Mouse (Mus musculus): ENCODE data around the gene Cep131.

GRCm38 (mm10) chr11:120045341-120045740 is 41.3 kb downstream of the Cep131 start:
- TF ChIP-seq EP300 (IDR thresholded peaks at IDR 0.05; ENCODE audit: low read length) (no peak), SMC3 (IDR thresholded peaks at IDR 0.05; ENCODE audit: low read depth, low read length) (no peak), CTCF (conservative IDR thresholded peaks at IDR 0.05 in 1 of 2, IDR thresholded peaks at IDR 0.05 in 1 of 2; ENCODE audit: low read depth in 2 of 2, low read length in 2 of 2) (no peak), POLR2A (IDR thresholded peaks at IDR 0.05; ENCODE audit: low read depth, low read length) (no peak), TBP (conservative IDR thresholded peaks at IDR 0.05; ENCODE audit: low read depth, low read length) (no peak), MAX (IDR thresholded peaks at IDR 0.05; ENCODE audit: low read length) (no peak)

Measured in CH12.LX (cell line).